Mouse (Mus musculus) liver, adult 2 months (tissue): Measurements from ENCODE around the gene Slc25a26. TPM values are rescaled to one million over a fixed set of nuclear protein-coding genes. Genes with fewer than 3 reads are reported as not detected.

ENCODE experiments used
- DNase-seq: peaks from one replicate; pipeline ENCODE4 v3.0.0-alpha.2; 2011; ENCODE audit warnings: low read depth, low spot score; ENCODE audit errors: extremely low read depth
- H3K27ac ChIP-seq: fragments of 200-500 bp; replicated peaks from 2 replicates; pipeline ENCODE4 v1.5.1; 2012; ENCODE audit warnings: low read depth, mild to moderate bottlenecking, control low read depth, inconsistent platforms, low read length; ENCODE audit not compliant: insufficient read depth
- H3K27me3 ChIP-seq: fragments of 200-500 bp; 2 replicates; pipeline ENCODE4 v1.6.1; 2012; ENCODE audit warnings: mild to moderate bottlenecking, moderate library complexity, low read length, inconsistent platforms; ENCODE audit not compliant: control insufficient read depth, insufficient read depth
- H3K36me3 ChIP-seq: fragments of 200-500 bp; 2 replicates; pipeline ENCODE4 v1.6.1; 2012; ENCODE audit warnings: low read length, inconsistent platforms; ENCODE audit not compliant: control insufficient read depth, insufficient read depth
- H3K4me1 ChIP-seq: fragments of 200-500 bp; 2 replicates; pipeline ENCODE4 v1.6.1; 2011; ENCODE audit warnings: low read length; ENCODE audit not compliant: control insufficient read depth, insufficient read depth
- H3K4me3 ChIP-seq: fragments of 200-500 bp; 2 replicates; pipeline ENCODE4 v1.5.1; 2011; ENCODE audit warnings: low read depth, mild to moderate bottlenecking, control low read depth, low read length, moderate library complexity; ENCODE audit not compliant: insufficient read depth
- H3K79me2 ChIP-seq: fragments of 200-500 bp; 2 replicates; pipeline ENCODE4 v1.6.1; 2012; ENCODE audit warnings: inconsistent platforms, mild to moderate bottlenecking, low read length, moderate library complexity; ENCODE audit not compliant: control insufficient read depth, insufficient read depth
- H3K9ac ChIP-seq: fragments of 200-500 bp; 2 replicates; pipeline ENCODE4 v1.6.1; 2012; ENCODE audit warnings: low read depth, mild to moderate bottlenecking, control low read depth, inconsistent platforms, low read length
- CTCF ChIP-seq: fragments of 200-500 bp; IDR thresholded peaks from 2 replicates; pipeline ENCODE4 v1.5.1; 2011; ENCODE audit warnings: low read depth, low read length, control low read depth
- POLR2A ChIP-seq: fragments of 200-500 bp; IDR thresholded peaks from 2 replicates; pipeline ENCODE4 v1.6.1; 2011; ENCODE audit warnings: low read length, control low read depth; ENCODE audit not compliant: insufficient read depth; ENCODE audit errors: extremely low read depth
- WGBS: fragments of 180-500 bp; shearing (Covaris S2); methylation state at CpG from one replicate; pipeline ENCODE4 v1.1.7; 2018; 5-methylcytosine and 5-hydroxymethylcytosine counted together
- polyA plus RNA-seq: library from polyadenylated mRNA; depleted of rRNA; stranded (reverse); fragments of >200 nt; gene quantifications from 2 replicates; pipeline ENCODE4 v1.2.3, GENCODE M21; 2012
- total RNA-seq: library from RNA; depleted of rRNA; stranded (reverse); fragments of >200 nt; gene quantifications from 2 replicates; pipeline ENCODE4 v1.2.3, GENCODE M21; 2014

Slc25a26 gene
- total and polyA plus RNA-seq, 2 experiments, result 5.7 to 9.7 TPM

DNA sequence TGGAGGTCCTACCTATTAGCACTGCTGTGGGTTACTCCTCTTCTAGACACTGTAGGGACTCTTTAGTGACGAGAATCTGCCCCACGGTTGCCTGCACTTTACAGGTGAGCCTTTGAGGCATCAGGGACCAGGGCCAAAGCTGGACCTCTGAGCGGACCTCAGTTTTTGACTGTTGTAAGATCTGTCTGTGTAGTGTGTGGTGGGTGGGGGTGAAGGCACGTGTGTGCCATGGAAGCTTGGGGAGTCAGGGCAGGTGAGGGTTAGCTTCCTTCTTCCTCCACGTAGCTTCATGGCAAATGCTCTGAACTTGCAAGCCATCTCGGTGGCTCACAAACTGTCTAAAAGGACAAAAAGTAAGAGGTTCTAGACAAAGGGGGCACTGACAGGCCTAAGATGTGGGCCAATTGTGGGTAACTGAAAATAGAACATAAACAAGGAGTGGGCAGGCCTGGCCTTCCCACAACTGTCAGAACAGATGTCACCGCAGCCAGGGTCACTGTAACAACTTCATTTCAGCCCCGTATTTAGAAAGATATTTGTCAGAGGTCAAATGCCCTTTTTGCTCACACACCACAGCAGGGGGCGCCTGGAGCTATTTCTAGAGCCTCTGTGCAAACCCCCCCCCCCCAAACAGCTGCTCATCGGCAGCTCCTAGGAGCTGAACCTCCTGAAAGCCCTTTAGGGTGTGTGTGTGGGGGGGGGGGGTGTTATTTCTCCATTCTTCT lies 96.8 kb downstream of the Slc25a26 start:
- H3K36me3 ChIP-seq, result no peaks in the 10 kb centered on the region
- no peak for TF ChIP-seq POLR2A
- TF ChIP-seq CTCF, result 0 out of 2 replicates have a peak, but pooled peaks have one; percentile 11
- H3K4me3 ChIP-seq, result no peak overlapping the region
- H3K4me1 ChIP-seq, result peaks cover 12% of the 10 kb centered on the region; the same call in 1 of the 2 replicates
- H3K79me2 ChIP-seq, result no peaks in the 10 kb centered on the region
- DNase-seq, result no peak
- WGBS, result 77% methylated on average over 10 of the region's 10 CpGs
- no peaks in the 10 kb centered on the region for H3K27me3 ChIP-seq
- no peak overlapping the region for H3K27ac ChIP-seq
- no peak overlapping the region for H3K9ac ChIP-seq

DNA sequence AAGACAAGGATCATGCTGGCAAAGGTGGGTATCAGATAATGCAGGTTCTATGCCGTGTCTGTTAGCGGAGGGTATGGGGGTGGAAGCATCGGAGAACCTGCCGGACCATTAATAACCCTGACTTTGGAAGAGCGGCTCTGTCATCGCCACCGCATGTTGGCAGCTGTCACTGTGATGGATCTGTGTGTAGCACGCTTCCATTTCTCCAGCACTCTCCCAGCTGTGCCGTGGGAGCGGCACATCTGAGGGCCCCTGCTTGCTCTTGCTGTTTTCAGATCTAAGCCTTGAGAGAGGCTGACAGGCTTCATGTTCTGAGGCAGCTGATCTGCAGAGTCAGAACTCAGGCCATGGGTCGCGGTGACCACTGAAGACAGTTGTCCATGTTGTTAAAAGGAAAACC lies 98.3 kb downstream of the Slc25a26 start:
- no peak overlapping the region for H3K27ac ChIP-seq
- WGBS, result 94% methylated on average over 12 of the region's 12 CpGs
- H3K4me3 ChIP-seq, result no peak overlapping the region

DNA sequence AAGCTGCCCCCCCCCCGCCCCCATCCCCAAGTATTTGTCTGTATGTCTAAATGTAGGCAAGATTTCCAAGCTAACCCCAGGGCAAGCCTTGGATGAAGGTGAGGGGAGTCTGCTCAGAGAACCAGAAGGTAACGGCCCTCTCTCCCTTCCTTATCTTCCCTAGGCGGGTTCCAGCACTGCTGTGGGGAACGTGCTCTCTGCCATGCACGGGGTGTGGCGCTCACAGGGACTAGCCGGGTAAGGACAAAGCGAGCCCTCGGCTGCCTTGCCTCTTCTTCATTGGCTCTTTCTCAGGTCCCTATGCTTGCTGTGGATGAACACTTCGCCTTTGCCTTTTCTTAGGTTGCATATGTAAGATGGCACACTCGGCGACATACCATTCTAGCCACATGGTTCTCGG lies 98.9 kb downstream of the Slc25a26 start:
- 96% methylated on average over 13 of the region's 13 CpGs for WGBS
- no peak overlapping the region for H3K9ac ChIP-seq
- H3K4me3 ChIP-seq, result no peak overlapping the region
- TF ChIP-seq POLR2A, result no peak
- TF ChIP-seq CTCF, result no peak
- H3K36me3 ChIP-seq, result peaks cover under 1% of the 10 kb centered on the region; the same call in 1 of the 2 replicates
- no peaks in the 10 kb centered on the region for H3K79me2 ChIP-seq
- no peak for DNase-seq
- no peak overlapping the region for H3K27ac ChIP-seq
- peaks cover 13% of the 10 kb centered on the region; the same call in 1 of the 2 replicates for H3K4me1 ChIP-seq
- H3K27me3 ChIP-seq, result no peaks in the 10 kb centered on the region

More for the DNA sequence above, 98.3 kb downstream of the Slc25a26 start:
- TF ChIP-seq CTCF, result no peak
- no peak for TF ChIP-seq POLR2A
- Histone ChIP-seq H3K36me3 (no peaks in the 10 kb centered on the region), H3K4me1 (peaks cover 13% of the 10 kb centered on the region; the same call in 1 of the 2 replicates), H3K27me3 (no peaks in the 10 kb centered on the region), H3K9ac (no peak overlapping the region), H3K79me2 (no peaks in the 10 kb centered on the region)
- DNase-seq, result no peak

DNA sequence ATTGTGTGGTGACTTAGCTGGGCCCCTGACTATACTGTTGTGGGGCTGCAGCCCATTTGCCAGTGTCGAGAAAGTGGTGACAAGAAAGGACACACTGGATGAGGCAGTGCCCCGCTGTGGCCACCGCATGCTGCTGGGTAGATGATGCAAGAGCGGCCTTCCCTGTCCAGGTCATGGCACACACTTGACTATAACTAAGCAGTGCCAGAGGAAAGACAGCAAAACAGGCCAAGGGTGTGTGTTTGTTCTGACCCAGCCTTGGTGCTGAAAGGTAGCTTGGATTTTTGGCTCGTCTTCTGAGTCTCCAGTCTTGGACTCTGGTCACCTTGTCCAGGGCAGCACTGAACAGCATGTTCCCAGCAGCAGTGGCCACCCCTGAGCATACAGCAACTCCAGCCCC lies 101.0 kb downstream of the Slc25a26 start:
- H3K4me1 ChIP-seq, result peaks cover 13% of the 10 kb centered on the region; the same call in 1 of the 2 replicates

DNA sequence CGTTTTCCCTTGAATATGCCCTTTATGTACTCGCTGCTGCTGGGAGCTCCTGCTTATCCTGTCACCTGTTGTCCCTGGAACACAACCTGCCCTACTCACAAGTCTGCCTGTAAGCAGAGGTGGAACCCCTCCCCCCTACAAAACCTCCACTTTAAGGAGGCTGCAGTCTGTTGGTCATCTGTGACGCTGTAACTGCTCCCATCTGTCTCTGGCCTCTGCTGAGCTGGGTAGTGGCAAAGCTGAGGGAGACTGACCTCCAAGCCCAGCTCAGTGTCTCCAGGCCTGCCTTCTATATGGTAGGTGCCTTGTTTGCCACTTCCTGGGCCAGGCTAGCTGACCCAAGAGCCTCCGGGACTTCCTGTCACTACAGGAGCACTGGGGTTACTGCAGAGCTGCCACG lies 101.7 kb downstream of the Slc25a26 start:
- Histone ChIP-seq H3K27ac (peak overlapping the region; percentile 59), H3K9ac (no peak overlapping the region), H3K4me1 (peaks cover 13% of the 10 kb centered on the region; the same call in 1 of the 2 replicates), H3K79me2 (no peaks in the 10 kb centered on the region), H3K27me3 (no peaks in the 10 kb centered on the region), H3K4me3 (no peak overlapping the region), H3K36me3 (peaks cover 6% of the 10 kb centered on the region)
- WGBS, result 57% methylated on average over 5 of the region's 5 CpGs
- TF ChIP-seq CTCF (no peak), POLR2A (no peak)
- DNase-seq, result no peak

More for the DNA sequence above, 101.0 kb downstream of the Slc25a26 start:
- Histone ChIP-seq H3K9ac (no peak overlapping the region), H3K4me3 (no peak overlapping the region), H3K27me3 (no peaks in the 10 kb centered on the region), H3K79me2 (no peaks in the 10 kb centered on the region), H3K27ac (peak overlapping the region; percentile 59), H3K36me3 (peaks cover 6% of the 10 kb centered on the region)
- peak; percentile 66 for TF ChIP-seq CTCF
- TF ChIP-seq POLR2A, result no peak
- peak; percentile 97 for DNase-seq
- WGBS, result 26% methylated on average over 5 of the region's 5 CpGs

- Histone ChIP-seq H3K79me2 (no peaks in the 10 kb centered on the region), H3K9ac (no peak overlapping the region), H3K27ac (no peak overlapping the region), H3K36me3 (peaks cover 10% of the 10 kb centered on the region), H3K4me3 (no peak overlapping the region), H3K4me1 (peaks cover 13% of the 10 kb centered on the region; the same call in 1 of the 2 replicates), H3K27me3 (no peaks in the 10 kb centered on the region)
- WGBS, result 86% methylated on average over 3 of the region's 3 CpGs
- TF ChIP-seq POLR2A (no peak), CTCF (no peak)
- DNase-seq, result no peak
Measured at GRCm38 (mm10) chr6:94604072-94604471, 103.9 kb downstream of the Slc25a26 start.
